Mouse (Mus musculus): ENCODE results near the gene Chac1. TPM values are rescaled to one million over a fixed set of nuclear protein-coding genes. Genes with fewer than 3 reads are reported as not detected.

The Chac1 gene
- polyA plus RNA-seq, 1 experiment from 2014 or later: 9.5 TPM

- Histone ChIP-seq H3K9me3 (replicated peaks; ENCODE audit: control insufficient read depth, low read length, poor library complexity, severe bottlenecking) (peaks cover 8% of the 10 kb centered on the region), H3K4me2 (ENCODE audit: low read length) (no peak overlapping the region), H3K4me3 (ENCODE audit: low read depth, low read length) (no peak overlapping the region), H3K4me1 (ENCODE audit: control insufficient read depth, insufficient read depth, low read length) (no peaks in the 10 kb centered on the region), H3K9ac (ENCODE audit: low read depth, low read length) (no peak overlapping the region), H3K36me3 (ENCODE audit: control insufficient read depth, insufficient read depth, low read length) (no peaks in the 10 kb centered on the region; the same call in 1 of the 2 replicates), H3K27me3 (ENCODE audit: control insufficient read depth, insufficient read depth, low read depth, low read length) (no peaks in the 10 kb centered on the region), H3K27ac (ENCODE audit: low read length) (no peak overlapping the region)
- ATAC-seq: no peak
Measured at GRCm38 (mm10) chr2:119356310-119356709, 5.3 kb downstream of the Chac1 start.

DNA sequence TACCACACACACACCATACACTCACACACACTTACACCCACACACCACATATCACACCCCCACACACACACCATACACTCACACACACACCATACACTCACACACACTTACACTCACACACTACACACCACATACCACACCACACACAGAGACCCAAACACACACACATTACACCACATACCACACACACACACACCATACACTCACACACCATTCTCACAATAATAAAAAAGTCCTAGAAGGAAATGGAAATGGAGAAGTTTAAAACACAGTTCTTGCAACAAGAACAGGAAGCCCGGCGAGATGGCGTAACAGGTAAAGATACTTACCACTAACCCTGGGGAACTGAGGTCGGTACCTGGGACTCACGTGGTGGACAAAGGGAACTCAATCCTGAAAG is 5.8 kb downstream of the Chac1 start:
- H3K27me3 ChIP-seq (ENCODE audit: control insufficient read depth, insufficient read depth, low read depth, low read length): no peaks in the 10 kb centered on the region
- no peak overlapping the region for H3K4me3 ChIP-seq (ENCODE audit: low read depth, low read length)
- H3K9ac ChIP-seq (ENCODE audit: low read depth, low read length): no peak overlapping the region
- no peak for ATAC-seq
- H3K27ac ChIP-seq (ENCODE audit: low read length): no peak overlapping the region
- WGBS: 95% methylated on average over 5 of the region's 5 CpGs
- H3K4me1 ChIP-seq (ENCODE audit: control insufficient read depth, insufficient read depth, low read length): no peaks in the 10 kb centered on the region
- peaks cover 2% of the 10 kb centered on the region; the same call in 1 of the 2 replicates for H3K36me3 ChIP-seq (ENCODE audit: control insufficient read depth, insufficient read depth, low read length)
- H3K9me3 ChIP-seq (replicated peaks; ENCODE audit: control insufficient read depth, low read length, poor library complexity, severe bottlenecking): peaks cover 13% of the 10 kb centered on the region
- no peak overlapping the region for H3K4me2 ChIP-seq (ENCODE audit: low read length)

DNA sequence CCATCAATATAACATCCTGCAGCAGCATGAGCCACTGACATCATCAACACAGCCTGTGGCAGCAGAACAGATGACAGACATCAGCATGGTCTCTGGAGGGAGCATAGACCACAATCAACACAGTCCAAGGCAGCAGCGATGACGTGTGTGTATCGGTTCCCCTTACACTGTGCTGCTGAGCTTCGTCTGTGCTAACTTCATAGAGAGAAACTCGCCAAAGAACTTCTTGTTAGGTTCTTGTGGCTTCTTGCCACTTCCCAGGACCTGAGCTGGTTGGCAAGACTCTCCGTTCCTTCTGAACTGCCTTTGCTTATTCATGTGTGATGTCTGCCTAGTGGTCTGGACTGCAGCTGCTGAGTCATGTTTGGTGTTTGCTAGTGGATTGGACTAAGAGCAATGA is 7.2 kb downstream of the Chac1 start:
- WGBS: 88% methylated on average over 6 of the region's 6 CpGs

GRCm38 (mm10) chr2:119359721-119360291 is 8.8 kb downstream of the Chac1 start:
- Histone ChIP-seq H3K9me3 (replicated peaks; ENCODE audit: control insufficient read depth, low read length, poor library complexity, severe bottlenecking) (peaks cover 14% of the 10 kb centered on the region), H3K27me3 (ENCODE audit: control insufficient read depth, insufficient read depth, low read depth, low read length) (no peaks in the 10 kb centered on the region), H3K4me3 (ENCODE audit: low read depth, low read length) (no peak overlapping the region), H3K9ac (ENCODE audit: low read depth, low read length) (no peak overlapping the region), H3K4me2 (ENCODE audit: low read length) (no peak overlapping the region), H3K27ac (ENCODE audit: low read length) (no peak overlapping the region), H3K4me1 (ENCODE audit: control insufficient read depth, insufficient read depth, low read length) (no peaks in the 10 kb centered on the region), H3K36me3 (ENCODE audit: control insufficient read depth, insufficient read depth, low read length) (peaks cover 2% of the 10 kb centered on the region; the same call in 1 of the 2 replicates)
- WGBS: 90% methylated on average over 2 of the region's 2 CpGs
- ATAC-seq: no peak

More for the DNA sequence above, 7.2 kb downstream of the Chac1 start:
- no peaks in the 10 kb centered on the region for H3K4me1 ChIP-seq (ENCODE audit: control insufficient read depth, insufficient read depth, low read length)
- no peak overlapping the region for H3K4me2 ChIP-seq (ENCODE audit: low read length)
- ATAC-seq: no peak
- peaks cover 2% of the 10 kb centered on the region; the same call in 1 of the 2 replicates for H3K36me3 ChIP-seq (ENCODE audit: control insufficient read depth, insufficient read depth, low read length)
- no peak overlapping the region for H3K9ac ChIP-seq (ENCODE audit: low read depth, low read length)
- H3K4me3 ChIP-seq (ENCODE audit: low read depth, low read length): no peak overlapping the region
- no peaks in the 10 kb centered on the region for H3K27me3 ChIP-seq (ENCODE audit: control insufficient read depth, insufficient read depth, low read depth, low read length)
- peaks cover 14% of the 10 kb centered on the region for H3K9me3 ChIP-seq (replicated peaks; ENCODE audit: control insufficient read depth, low read length, poor library complexity, severe bottlenecking)
- H3K27ac ChIP-seq (ENCODE audit: low read length): no peak overlapping the region

GRCm38 (mm10) chr2:119364969-119365368 is 13.9 kb downstream of the Chac1 start:
- Histone ChIP-seq H3K36me3 (ENCODE audit: control insufficient read depth, insufficient read depth, low read length) (peaks cover 2% of the 10 kb centered on the region; the same call in 1 of the 2 replicates), H3K4me2 (ENCODE audit: low read length) (no peak overlapping the region), H3K4me1 (ENCODE audit: control insufficient read depth, insufficient read depth, low read length) (no peaks in the 10 kb centered on the region), H3K9ac (ENCODE audit: low read depth, low read length) (no peak overlapping the region), H3K27ac (ENCODE audit: low read length) (no peak overlapping the region), H3K4me3 (ENCODE audit: low read depth, low read length) (no peak overlapping the region), H3K9me3 (replicated peaks; ENCODE audit: control insufficient read depth, low read length, poor library complexity, severe bottlenecking) (peaks cover 14% of the 10 kb centered on the region), H3K27me3 (ENCODE audit: control insufficient read depth, insufficient read depth, low read depth, low read length) (no peaks in the 10 kb centered on the region)
- 93% methylated on average over 3 of the region's 3 CpGs for WGBS
- no peak for ATAC-seq

DNA sequence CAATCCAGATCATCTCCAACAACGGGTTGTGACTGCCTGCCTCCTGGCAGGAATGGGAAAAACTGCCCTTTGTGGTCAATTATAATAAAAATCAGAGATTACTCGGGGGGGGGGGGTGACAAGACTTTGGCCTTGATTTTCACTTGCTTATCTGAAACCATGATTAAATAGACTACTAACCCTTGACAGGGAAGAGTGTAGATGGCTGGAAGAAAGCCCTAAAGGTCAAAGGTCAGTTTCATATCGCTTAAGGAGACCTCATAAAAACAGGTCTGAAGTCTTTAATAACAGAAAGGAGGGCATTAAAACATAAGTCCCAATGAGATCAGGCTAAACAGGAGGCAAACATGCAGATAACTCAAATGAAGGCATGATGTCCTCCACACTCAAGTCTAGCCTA is 16.3 kb downstream of the Chac1 start:
- Histone ChIP-seq H3K4me2 (ENCODE audit: low read length) (no peak overlapping the region), H3K4me3 (ENCODE audit: low read depth, low read length) (no peak overlapping the region), H3K27me3 (ENCODE audit: control insufficient read depth, insufficient read depth, low read depth, low read length) (no peaks in the 10 kb centered on the region), H3K4me1 (ENCODE audit: control insufficient read depth, insufficient read depth, low read length) (no peaks in the 10 kb centered on the region), H3K27ac (ENCODE audit: low read length) (no peak overlapping the region), H3K9me3 (replicated peaks; ENCODE audit: control insufficient read depth, low read length, poor library complexity, severe bottlenecking) (no peaks in the 10 kb centered on the region), H3K36me3 (ENCODE audit: control insufficient read depth, insufficient read depth, low read length) (peaks cover 6% of the 10 kb centered on the region; the same call in 1 of the 2 replicates), H3K9ac (ENCODE audit: low read depth, low read length) (no peak overlapping the region)
- 68% methylated on average over 3 of the region's 3 CpGs for WGBS
- no peak for ATAC-seq

- no peak for ATAC-seq
- H3K4me2 ChIP-seq (ENCODE audit: low read length): no peak overlapping the region
- H3K9ac ChIP-seq (ENCODE audit: low read depth, low read length): no peak overlapping the region
- WGBS: 97% methylated on average over 10 of the region's 10 CpGs
- no peaks in the 10 kb centered on the region for H3K9me3 ChIP-seq (replicated peaks; ENCODE audit: control insufficient read depth, low read length, poor library complexity, severe bottlenecking)
- no peak overlapping the region for H3K4me3 ChIP-seq (ENCODE audit: low read depth, low read length)
- H3K27ac ChIP-seq (ENCODE audit: low read length): no peak overlapping the region
- H3K36me3 ChIP-seq (ENCODE audit: control insufficient read depth, insufficient read depth, low read length): peaks cover 12% of the 10 kb centered on the region; the same call in 1 of the 2 replicates
- no peaks in the 10 kb centered on the region for H3K27me3 ChIP-seq (ENCODE audit: control insufficient read depth, insufficient read depth, low read depth, low read length)
- no peaks in the 10 kb centered on the region for H3K4me1 ChIP-seq (ENCODE audit: control insufficient read depth, insufficient read depth, low read length)
Measured at GRCm38 (mm10) chr2:119370116-119370515, 19.1 kb downstream of the Chac1 start.

- Histone ChIP-seq H3K9ac (ENCODE audit: low read depth, low read length) (no peak overlapping the region), H3K36me3 (ENCODE audit: control insufficient read depth, insufficient read depth, low read length) (peaks cover 39% of the 10 kb centered on the region), H3K4me3 (ENCODE audit: low read depth, low read length) (no peak overlapping the region), H3K27me3 (ENCODE audit: control insufficient read depth, insufficient read depth, low read depth, low read length) (no peaks in the 10 kb centered on the region), H3K9me3 (replicated peaks; ENCODE audit: control insufficient read depth, low read length, poor library complexity, severe bottlenecking) (no peaks in the 10 kb centered on the region), H3K27ac (ENCODE audit: low read length) (no peak overlapping the region), H3K4me2 (ENCODE audit: low read length) (no peak overlapping the region), H3K4me1 (ENCODE audit: control insufficient read depth, insufficient read depth, low read length) (no peaks in the 10 kb centered on the region)
- 70% methylated on average over 9 of the region's 9 CpGs for WGBS
- no peak for ATAC-seq
Measured at GRCm38 (mm10) chr2:119377286-119377685, 26.3 kb downstream of the Chac1 start.

GRCm38 (mm10) chr2:119377826-119378225 is 26.8 kb downstream of the Chac1 start:
- no peak overlapping the region for H3K4me2 ChIP-seq (ENCODE audit: low read length)
- ATAC-seq: no peak
- H3K4me1 ChIP-seq (ENCODE audit: control insufficient read depth, insufficient read depth, low read length): no peaks in the 10 kb centered on the region
- no peak overlapping the region for H3K9ac ChIP-seq (ENCODE audit: low read depth, low read length)
- H3K36me3 ChIP-seq (ENCODE audit: control insufficient read depth, insufficient read depth, low read length): peaks cover 39% of the 10 kb centered on the region
- H3K4me3 ChIP-seq (ENCODE audit: low read depth, low read length): no peak overlapping the region
- H3K27ac ChIP-seq (ENCODE audit: low read length): no peak overlapping the region
- no peaks in the 10 kb centered on the region for H3K27me3 ChIP-seq (ENCODE audit: control insufficient read depth, insufficient read depth, low read depth, low read length)
- WGBS: 68% methylated on average over 3 of the region's 3 CpGs
- H3K9me3 ChIP-seq (replicated peaks; ENCODE audit: control insufficient read depth, low read length, poor library complexity, severe bottlenecking): no peaks in the 10 kb centered on the region
